11 mouse cellular contexts compared by ENCODE assay signal in genomic region chr11:46089081-46089713, GRCm38 (mm10). TPM values are rescaled to one million over a fixed set of nuclear protein-coding genes. Genes with fewer than 3 reads are reported as not detected.
DNase-seq lines count a peak whose midpoint lies in the region; ATAC-seq and TF ChIP-seq lines count a peak whose summit lies in the region.
"Had no signal": no experiment of that assay in that cellular context is flagged by ENCODE, and none has a peak within 500 bp of the region (broad histone marks: within the 10 kb centered on the region; RNA-seq: fewer than 3 reads in every experiment).

No protein-coding gene starts in this region.

- H3K4me3 ChIP-seq in heart, embryonic 11.5 days (ENCODE audit: low read depth, low read length), result no peak overlapping the region
- no peak overlapping the region for H3K4me3 ChIP-seq in liver, adult 2 months (ENCODE audit: insufficient read depth, low read depth, low read length)
- H3K4me3 ChIP-seq in stomach, postnatal 0 days (ENCODE audit: low read depth, low read length), result no peak overlapping the region
- H3K4me3 ChIP-seq: embryonic facial prominence, embryonic 12.5 days; hindbrain, embryonic 12.5 days; left cerebral cortex, adult 2 months had no signal

- no peak for DNase-seq in heart, postnatal 14 days
- DNase-seq in thymus, postnatal 25 days, result peak; percentile 12
- DNase-seq in thymus, postnatal 4 days, result no peak
- no peak for DNase-seq in liver, adult 2 months (ENCODE audit: extremely low read depth, low read depth, low spot score)
- DNase-seq in stomach, postnatal 0 days (ENCODE audit: low spot score), result no peak
- DNase-seq in layer of hippocampus, adult 11-12 months (ENCODE audit: low spot score), result no peak
- no peak for DNase-seq in right cerebral cortex, postnatal 36 days (ENCODE audit: low spot score in 2 of 2)

- H3K79me2 ChIP-seq in liver, adult 2 months (ENCODE audit: control insufficient read depth, insufficient read depth, low read length), result no peaks in the 10 kb centered on the region

- peak overlapping the region; percentile 7; the same call in 1 of the 2 replicates for H3K27ac ChIP-seq in heart, embryonic 11.5 days (ENCODE audit: low read depth, low read length)
- H3K27ac ChIP-seq in liver, adult 2 months (replicated peaks; ENCODE audit: insufficient read depth, low read depth, low read length), result peak overlapping the region; percentile 13; the same call in 1 of the 2 replicates
- peak overlapping the region; percentile 61 for H3K27ac ChIP-seq in stomach, postnatal 0 days (replicated peaks)
- H3K27ac ChIP-seq: hindbrain, embryonic 12.5 days; left cerebral cortex, adult 2 months had no signal

- H3K36me3 ChIP-seq in heart, embryonic 11.5 days (ENCODE audit: control insufficient read depth, insufficient read depth, low read length), result peaks cover 4% of the 10 kb centered on the region
- no peaks in the 10 kb centered on the region for H3K36me3 ChIP-seq in liver, adult 2 months (ENCODE audit: control insufficient read depth, insufficient read depth, low read length)
- no peaks in the 10 kb centered on the region for H3K36me3 ChIP-seq in stomach, postnatal 0 days (ENCODE audit: control insufficient read depth, insufficient read depth, low read length)

- intact Hi-C loops in heart, postnatal 14 days (cut with DNase I), result no loop called here

- TF ChIP-seq POLR2A in liver, adult 2 months (IDR thresholded peaks at IDR 0.05; ENCODE audit: extremely low read depth, insufficient read depth, low read length), result no peak

- 46% methylated on average over 4 of the region's 4 CpGs for WGBS in heart, embryonic 11.5 days (ENCODE audit: insufficient replicate concordance)
- WGBS in liver, adult 2 months, result 77% methylated on average over 4 of the region's 4 CpGs
- 59% methylated on average over 4 of the region's 4 CpGs for WGBS in stomach, postnatal 0 days

- no peak overlapping the region for H3K9ac ChIP-seq in heart, embryonic 11.5 days (ENCODE audit: low read depth, low read length)
- H3K9ac ChIP-seq in liver, adult 2 months (ENCODE audit: low read depth, low read length), result no peak overlapping the region
- H3K9ac ChIP-seq in stomach, postnatal 0 days (ENCODE audit: low read length), result no peak overlapping the region
- H3K9ac ChIP-seq: embryonic facial prominence, embryonic 12.5 days; hindbrain, embryonic 12.5 days had no signal

- no peak for TF ChIP-seq CTCF in liver, adult 2 months (IDR thresholded peaks at IDR 0.05; ENCODE audit: low read depth, low read length)
- peak; percentile 3; the same call in 1 of the 2 replicates for TF ChIP-seq CTCF in stomach, postnatal 0 days (IDR thresholded peaks at IDR 0.05; ENCODE audit: low read depth)

- no peak for TF ChIP-seq EP300 in stomach, postnatal 0 days (optimal IDR thresholded peaks at IDR 0.05)

- ATAC-seq in heart, embryonic 11.5 days (replicated peaks; ENCODE audit: insufficient number of reproducible peaks, low FRiP score, low TSS enrichment), result no peak
- peak; percentile 32; the same call in 1 of the 2 replicates for ATAC-seq in stomach, postnatal 0 days (ENCODE audit: low FRiP score, low TSS enrichment)

- H3K27me3 ChIP-seq in heart, embryonic 11.5 days (ENCODE audit: control insufficient read depth, insufficient read depth, low read length), result no peaks in the 10 kb centered on the region
- H3K27me3 ChIP-seq in liver, adult 2 months (ENCODE audit: control insufficient read depth, insufficient read depth, low read length), result no peaks in the 10 kb centered on the region
- no peaks in the 10 kb centered on the region for H3K27me3 ChIP-seq in stomach, postnatal 0 days (ENCODE audit: control insufficient read depth, insufficient read depth, low read length)
- H3K27me3 ChIP-seq: embryonic facial prominence, embryonic 12.5 days; hindbrain, embryonic 12.5 days had no signal

- H3K4me1 ChIP-seq in heart, embryonic 11.5 days (ENCODE audit: control insufficient read depth, insufficient read depth, low read length), result peaks cover 68% of the 10 kb centered on the region
- peaks cover 13% of the 10 kb centered on the region for H3K4me1 ChIP-seq in liver, adult 2 months (ENCODE audit: control insufficient read depth, insufficient read depth, low read length)
- H3K4me1 ChIP-seq in stomach, postnatal 0 days (replicated peaks; ENCODE audit: control insufficient read depth, insufficient read depth), result peaks cover 10% of the 10 kb centered on the region
- H3K4me1 ChIP-seq: hindbrain, embryonic 12.5 days had no signal

- no peaks in the 10 kb centered on the region for H3K9me3 ChIP-seq in heart, embryonic 11.5 days (replicated peaks; ENCODE audit: control insufficient read depth, low read length)
- no peaks in the 10 kb centered on the region for H3K9me3 ChIP-seq in stomach, postnatal 0 days (ENCODE audit: control insufficient read depth, low read length)
- H3K9me3 ChIP-seq: embryonic facial prominence, embryonic 12.5 days; hindbrain, embryonic 12.5 days had no signal

- no peak overlapping the region for H3K4me2 ChIP-seq in heart, embryonic 11.5 days
- no peak overlapping the region for H3K4me2 ChIP-seq in stomach, postnatal 0 days (replicated peaks; ENCODE audit: low read depth)
- H3K4me2 ChIP-seq: embryonic facial prominence, embryonic 12.5 days; hindbrain, embryonic 12.5 days had no signal

RNA-seq across cellular contexts. Expression of gene Adam19, which starts 33.4 kb away (rescaled TPM):
- 24.4 and 31.7 TPM in 2 replicates for polyA plus RNA-seq in heart, embryonic 11.5 days (2014; fragmentation: Nextera tagmentation; extraction: Ambion mirVana)
- total RNA-seq in heart, postnatal 14 days (2021), result 10 to 100 TPM; 56.8 to 77.7 TPM
- total RNA-seq in liver, adult 2 months (2014; rRNA removed), result 0.47 and 0.55 TPM in 2 replicates
- 0.50 and 1.1 TPM in 2 replicates for polyA plus RNA-seq in liver, adult 2 months (2012; rRNA removed)
- 4.3 and 4.9 TPM in 2 replicates for polyA plus RNA-seq in stomach, postnatal 0 days (2015; fragmentation: Nextera tagmentation; extraction: Ambion mirVana)

RNA-seq across cellular contexts. Expression of gene Gm12166, which starts 37.1 kb away (rescaled TPM):
- polyA plus RNA-seq in heart, embryonic 11.5 days (2014; fragmentation: Nextera tagmentation; extraction: Ambion mirVana), result 2.4 and 9.0 TPM in 2 replicates
- total RNA-seq in heart, postnatal 14 days (2021), result 1 to 10 TPM; 2.3 to 3.1 TPM
- total RNA-seq in liver, adult 2 months (2014; rRNA removed), result 2.3 and 3.5 TPM in 2 replicates
- 6.2 and 7.0 TPM in 2 replicates for polyA plus RNA-seq in liver, adult 2 months (2012; rRNA removed)
- polyA plus RNA-seq in stomach, postnatal 0 days (2015; fragmentation: Nextera tagmentation; extraction: Ambion mirVana), result 7.0 and 7.3 TPM in 2 replicates

Comparison
In these comparisons a context has a peak if more than half of its experiments do, and no peak if none do; other contexts are left out.
1. H3K27ac ChIP-seq: peak in every context shown above with its lines; median percentile 61 in stomach, postnatal 0 days; 13 in liver, adult 2 months; 7 in heart, embryonic 11.5 days.